Mouse (Mus musculus): ENCODE results near the gene Ndufc1.
"Not testable (repeated sequence)": the region's sequence is repeated elsewhere in the genome, so short reads cannot be mapped to it uniquely, and the experiment has no call there.

The Ndufc1 gene

GRCm38 (mm10) chr3:51408561-51409183 lies at the start of gene Ndufc1:
Gene Ndufc1, minus strand, starts transcription at chr3:51408988.
- DNase-seq (ENCODE audit: low read depth, low spot score), result peak; percentile 95

GRCm38 (mm10) chr3:51434871-51435595 lies 26.2 kb upstream of the Ndufc1 start:
- DNase-seq (ENCODE audit: low read depth, low spot score), result no peak

GRCm38 (mm10) chr3:51434364-51434763 lies 25.6 kb upstream of the Ndufc1 start:
- DNase-seq (ENCODE audit: low read depth, low spot score), result not testable (repeated sequence)

GRCm38 (mm10) chr3:51425394-51425793 lies 16.6 kb upstream of the Ndufc1 start:
- DNase-seq (ENCODE audit: low read depth, low spot score), result no peak

- peak; percentile 42 for DNase-seq (ENCODE audit: low read depth, low spot score)
These were observed 13.1 kb upstream of the Ndufc1 start for GRCm38 (mm10) chr3:51421921-51422320.

- no peak for DNase-seq (ENCODE audit: low read depth, low spot score)
These were observed 9.2 kb upstream of the Ndufc1 start for GRCm38 (mm10) chr3:51417966-51418365.

GRCm38 (mm10) chr3:51417485-51417884 lies 8.7 kb upstream of the Ndufc1 start:
- peak; percentile 45 for DNase-seq (ENCODE audit: low read depth, low spot score)

GRCm38 (mm10) chr3:51417135-51417458 lies 8.3 kb upstream of the Ndufc1 start:
- DNase-seq (ENCODE audit: low read depth, low spot score), result no peak

- peak; percentile 76 for DNase-seq (ENCODE audit: low read depth, low spot score)
These were observed 7.8 kb upstream of the Ndufc1 start for GRCm38 (mm10) chr3:51416364-51417134.

- DNase-seq (ENCODE audit: low read depth, low spot score), result no peak
These were observed 7.2 kb upstream of the Ndufc1 start for GRCm38 (mm10) chr3:51416073-51416363.

- DNase-seq (ENCODE audit: low read depth, low spot score), result peak; percentile 96
These were observed 6.6 kb upstream of the Ndufc1 start, which contains the start of gene Naa15 for GRCm38 (mm10) chr3:51415098-51416072. Gene Naa15, plus strand, starts transcription at chr3:51415148.

GRCm38 (mm10) chr3:51413276-51413675 lies 4.5 kb upstream of the Ndufc1 start:
- no peak for DNase-seq (ENCODE audit: low read depth, low spot score)

GRCm38 (mm10) chr3:51412457-51412856 lies 3.7 kb upstream of the Ndufc1 start:
- no peak for DNase-seq (ENCODE audit: low read depth, low spot score)

- no peak for DNase-seq (ENCODE audit: low read depth, low spot score)
These were observed 773 bp downstream of the Ndufc1 start for GRCm38 (mm10) chr3:51407870-51408560.

GRCm38 (mm10) chr3:51402628-51403027 lies 6.2 kb downstream of the Ndufc1 start:
- no peak for DNase-seq (ENCODE audit: low read depth, low spot score)

GRCm38 (mm10) chr3:51402054-51402453 lies 6.7 kb downstream of the Ndufc1 start:
- DNase-seq (ENCODE audit: low read depth, low spot score), result peak; percentile 57

GRCm38 (mm10) chr3:51400682-51401081 lies 8.1 kb downstream of the Ndufc1 start:
- DNase-seq (ENCODE audit: low read depth, low spot score), result peak; percentile 83

GRCm38 (mm10) chr3:51399531-51399930 lies 9.3 kb downstream of the Ndufc1 start:
- DNase-seq (ENCODE audit: low read depth, low spot score), result peak; percentile 66

GRCm38 (mm10) chr3:51398667-51399066 lies 10.1 kb downstream of the Ndufc1 start:
- DNase-seq (ENCODE audit: low read depth, low spot score), result peak; percentile 86

- peak; percentile 53 for DNase-seq (ENCODE audit: low read depth, low spot score)
These were observed 11.0 kb downstream of the Ndufc1 start for GRCm38 (mm10) chr3:51397700-51398299.

Data from A20 (cell line).